Mouse (Mus musculus) heart, adult 2 months (tissue): ENCODE measurements around the gene Napsa.

Source experiments
- CTCF ChIP-seq: fragments of 200-600 bp; IDR thresholded peaks from 2 replicates; pipeline ENCODE4 v1.8.1; 2022; ENCODE audit warnings: antibody characterized with exemption, mild to moderate bottlenecking, moderate library complexity
- POLR2A ChIP-seq: fragments of 200-500 bp; IDR thresholded peaks from 2 replicates; pipeline ENCODE4 v1.6.1; 2011; ENCODE audit warnings: mild to moderate bottlenecking, low read depth, low read length, control low read depth; ENCODE audit not compliant: insufficient read depth

GRCm38 (mm10) chr7:44597666-44598065 is 25.5 kb downstream of the Napsa start:
- TF ChIP-seq POLR2A (no peak), CTCF (no peak)
